ENCODE assay signal across 25 mouse cellular contexts in genomic region chr1:53341071-53341470, GRCm38 (mm10). TPM values are rescaled to one million over a fixed set of nuclear protein-coding genes. Genes with fewer than 3 reads are reported as not detected.
"Had no signal": no experiment of that assay in that cellular context is flagged by ENCODE, and none has a peak within 500 bp of the region (broad histone marks: within the 10 kb centered on the region; RNA-seq: fewer than 3 reads in every experiment).

No protein-coding gene starts in this region.

- DNase-seq: lung, adult 2 months; lung, postnatal 14 days; lung, postnatal 36 days; midbrain, embryonic 14.5 days; right cerebral cortex, postnatal 14 days; spleen, adult 18-20 months; thymus, adult 18-20 months; thymus, postnatal 14 days; thymus, postnatal 36 days had no signal

- H3K4me2 ChIP-seq: lung, embryonic 15.5 days; midbrain, embryonic 12.5 days; neural tube, embryonic 13.5 days; neural tube, embryonic 15.5 days had no signal

- H3K9me3 ChIP-seq: lung, embryonic 15.5 days had no signal

- ATAC-seq: lung, postnatal 0 days; midbrain, embryonic 16.5 days had no signal

- H3K27me3 ChIP-seq: lung, embryonic 15.5 days; midbrain, embryonic 12.5 days; neural tube, embryonic 13.5 days; neural tube, embryonic 15.5 days had no signal

- H3K4me3 ChIP-seq: lung, embryonic 15.5 days; midbrain, embryonic 10.5 days; midbrain, embryonic 12.5 days; myocyte; neural tube, embryonic 13.5 days; neural tube, embryonic 15.5 days had no signal

- H3K4me1 ChIP-seq: lung, embryonic 15.5 days; midbrain, embryonic 10.5 days; midbrain, embryonic 12.5 days; neural tube, embryonic 13.5 days; neural tube, embryonic 15.5 days had no signal

- H3K27ac ChIP-seq: liver, embryonic 14.5 days; lung, embryonic 15.5 days; midbrain, embryonic 10.5 days; midbrain, embryonic 12.5 days; neural tube, embryonic 13.5 days; neural tube, embryonic 15.5 days had no signal

- H3K9ac ChIP-seq: liver, embryonic 14.5 days; lung, embryonic 15.5 days; midbrain, embryonic 12.5 days; neural tube, embryonic 13.5 days; neural tube, embryonic 15.5 days had no signal

RNA-seq across cellular contexts. Expression of gene Asdurf, which starts 11.3 kb away (rescaled TPM):
- polyA plus RNA-seq: liver, embryonic 16.5 days; lung, adult 2 months; lung, embryonic 15.5 days; midbrain, embryonic 10.5 days; midbrain, embryonic 12.5 days; midbrain, embryonic 16.5 days; myocyte; small intestine, adult 2 months had no signal

RNA-seq across cellular contexts. Expression of gene Gm28551, which starts 11.4 kb away (rescaled TPM):
- polyA plus RNA-seq: lung, adult 2 months; small intestine, adult 2 months had no signal

RNA-seq across cellular contexts. Expression of gene Gm28778, which starts 44.2 kb away (rescaled TPM):
- total RNA-seq: megakaryocyte-erythroid progenitor cell, adult 5-6 weeks had no signal
- polyA plus RNA-seq: liver, embryonic 14.5 days; liver, embryonic 16.5 days; lung, embryonic 15.5 days; lung, postnatal 0 days; midbrain, embryonic 10.5 days; midbrain, embryonic 12.5 days; midbrain, embryonic 14.5 days; midbrain, embryonic 16.5 days; myocyte; neural tube, embryonic 11.5 days; neural tube, embryonic 13.5 days; neural tube, embryonic 15.5 days; stomach, embryonic 14.5 days; stomach, embryonic 16.5 days; thymus, postnatal 0 days had no signal
